Mouse (Mus musculus): ENCODE measurements around the gene Rapgef4. TPM values are rescaled to one million over a fixed set of nuclear protein-coding genes. Genes with fewer than 3 reads are reported as not detected.

Rapgef4 gene
- total RNA-seq, 1 experiment: 3.4 TPM

DNA sequence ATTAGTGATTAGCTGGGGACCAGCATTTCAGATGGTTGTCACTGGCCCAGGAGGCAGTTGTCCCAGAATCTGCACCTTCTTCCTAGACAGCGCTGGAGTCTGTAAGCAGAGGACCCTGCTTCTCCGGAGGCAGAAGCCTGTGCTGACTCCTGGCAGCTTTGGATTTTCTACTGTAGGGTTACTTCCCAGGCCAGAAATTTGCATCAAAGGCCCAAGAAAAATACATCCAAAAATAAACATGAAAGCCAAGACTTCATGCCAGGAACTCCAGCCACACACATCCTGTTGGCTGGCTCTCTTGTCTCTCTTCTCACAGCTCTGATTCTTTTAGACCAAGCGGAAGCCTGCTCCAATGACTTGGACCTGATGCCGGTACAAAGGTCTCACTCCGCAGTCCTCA lies 73.2 kb downstream of the Rapgef4 start:
- H3K4me1 ChIP-seq (ENCODE audit: control insufficient read depth in 2 of 2, insufficient read depth in 2 of 2, low read length in 2 of 2, poor library complexity in 1 of 2): no peaks in the 10 kb centered on the region
- H3K36me3 ChIP-seq (ENCODE audit: control insufficient read depth, insufficient read depth, low read length, poor library complexity, severe bottlenecking): no peaks in the 10 kb centered on the region
- in situ Hi-C loops (cut with MboI; ENCODE audit: low sequenced_read_pairs in 2 of 2, unreplicated experiment in 2 of 2): no loop called here
- TF ChIP-seq ZC3H11A (IDR thresholded peaks at IDR 0.05; ENCODE audit: borderline replicate concordance, low read depth, low read length) (no peak), ZNF384 (IDR thresholded peaks at IDR 0.05; ENCODE audit: low read depth, low read length) (no peak), HCFC1 (IDR thresholded peaks at IDR 0.05; ENCODE audit: borderline replicate concordance, insufficient read depth, low read length) (no peak), MAFK (IDR thresholded peaks at IDR 0.05; ENCODE audit: insufficient read depth, low read depth, low read length) (no peak), CHD2 (IDR thresholded peaks at IDR 0.05; ENCODE audit: low read depth, low read length) (no peak)
- no peak overlapping the region for H3K9ac ChIP-seq (ENCODE audit: insufficient read depth, low read depth, low read length, poor library complexity, severe bottlenecking)
- no peak overlapping the region for H3K27ac ChIP-seq (ENCODE audit: insufficient read depth, low read depth, low read length, poor library complexity, severe bottlenecking)
- DNase-seq (ENCODE audit: low read depth, low spot score): no peak
- no peak overlapping the region for H3K4me3 ChIP-seq (ENCODE audit: insufficient read depth in 1 of 2, low read depth in 1 of 2, low read length in 2 of 2, poor library complexity in 1 of 2, severe bottlenecking in 1 of 2)
- H3K9me3 ChIP-seq (ENCODE audit: control insufficient read depth, insufficient read depth, low read depth, low read length): no peaks in the 10 kb centered on the region

DNA sequence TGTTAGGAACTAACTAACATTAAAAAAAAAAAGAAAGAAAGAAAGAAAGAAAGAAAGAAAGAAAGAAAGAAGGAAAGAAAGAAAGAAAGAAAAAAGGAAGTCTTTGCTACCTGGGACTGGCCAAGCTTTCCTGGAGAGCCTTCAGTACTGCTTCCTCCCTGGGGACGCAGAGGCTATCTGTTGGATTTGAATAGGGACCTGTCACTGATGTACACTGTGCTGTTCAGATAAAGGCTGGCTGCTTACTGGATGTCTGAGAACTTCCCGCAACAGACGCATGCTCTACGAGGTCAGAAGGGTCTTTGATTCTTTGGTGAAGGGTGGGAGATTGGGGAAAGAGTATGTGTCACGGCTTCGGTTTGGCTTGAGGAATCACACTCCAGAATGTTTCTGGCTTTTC lies 73.7 kb downstream of the Rapgef4 start:
- Histone ChIP-seq H3K9ac (ENCODE audit: insufficient read depth, low read depth, low read length, poor library complexity, severe bottlenecking) (no peak overlapping the region), H3K4me1 (ENCODE audit: control insufficient read depth in 2 of 2, insufficient read depth in 2 of 2, low read length in 2 of 2, poor library complexity in 1 of 2) (no peaks in the 10 kb centered on the region), H3K4me3 (ENCODE audit: insufficient read depth in 1 of 2, low read depth in 1 of 2, low read length in 2 of 2, poor library complexity in 1 of 2, severe bottlenecking in 1 of 2) (no peak overlapping the region), H3K9me3 (ENCODE audit: control insufficient read depth, insufficient read depth, low read depth, low read length) (no peaks in the 10 kb centered on the region), H3K27ac (ENCODE audit: insufficient read depth, low read depth, low read length, poor library complexity, severe bottlenecking) (no peak overlapping the region), H3K36me3 (ENCODE audit: control insufficient read depth, insufficient read depth, low read length, poor library complexity, severe bottlenecking) (no peaks in the 10 kb centered on the region)
- in situ Hi-C loops (cut with MboI; ENCODE audit: low sequenced_read_pairs in 2 of 2, unreplicated experiment in 2 of 2): no loop called here
- no peak for DNase-seq (ENCODE audit: low read depth, low spot score)
- TF ChIP-seq CHD2 (IDR thresholded peaks at IDR 0.05; ENCODE audit: low read depth, low read length) (no peak), ZC3H11A (IDR thresholded peaks at IDR 0.05; ENCODE audit: borderline replicate concordance, low read depth, low read length) (no peak), ZNF384 (IDR thresholded peaks at IDR 0.05; ENCODE audit: low read depth, low read length) (no peak), HCFC1 (IDR thresholded peaks at IDR 0.05; ENCODE audit: borderline replicate concordance, insufficient read depth, low read length) (no peak), MAFK (IDR thresholded peaks at IDR 0.05; ENCODE audit: insufficient read depth, low read depth, low read length) (no peak)

DNA sequence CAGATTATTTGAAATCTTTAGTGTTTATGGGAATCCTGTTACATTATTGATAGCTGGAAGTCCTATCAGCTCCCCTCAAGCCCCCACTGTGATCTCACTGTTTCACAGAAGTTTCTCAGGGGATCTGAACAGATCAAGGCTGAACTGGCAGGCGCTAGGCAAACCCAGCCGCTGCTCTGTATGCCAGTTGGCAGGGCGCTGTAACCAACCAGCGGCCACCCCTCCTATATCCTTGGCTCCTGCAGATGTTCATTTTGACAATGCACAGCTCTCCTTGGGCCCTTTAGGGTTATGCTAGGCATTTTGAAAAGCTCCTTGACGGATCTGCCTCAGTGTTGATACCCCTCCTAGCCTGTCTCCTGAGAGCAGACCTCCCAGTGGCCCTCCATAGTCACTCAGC lies 74.4 kb downstream of the Rapgef4 start:
- no peak for DNase-seq (ENCODE audit: low read depth, low spot score)
- Histone ChIP-seq H3K36me3 (ENCODE audit: control insufficient read depth, insufficient read depth, low read length, poor library complexity, severe bottlenecking) (no peaks in the 10 kb centered on the region), H3K9ac (ENCODE audit: insufficient read depth, low read depth, low read length, poor library complexity, severe bottlenecking) (no peak overlapping the region), H3K4me3 (ENCODE audit: insufficient read depth in 1 of 2, low read depth in 1 of 2, low read length in 2 of 2, poor library complexity in 1 of 2, severe bottlenecking in 1 of 2) (no peak overlapping the region), H3K9me3 (ENCODE audit: control insufficient read depth, insufficient read depth, low read depth, low read length) (no peaks in the 10 kb centered on the region), H3K27ac (ENCODE audit: insufficient read depth, low read depth, low read length, poor library complexity, severe bottlenecking) (no peak overlapping the region), H3K4me1 (ENCODE audit: control insufficient read depth in 2 of 2, insufficient read depth in 2 of 2, low read length in 2 of 2, poor library complexity in 1 of 2) (no peaks in the 10 kb centered on the region)
- in situ Hi-C loops (cut with MboI; ENCODE audit: low sequenced_read_pairs in 2 of 2, unreplicated experiment in 2 of 2): no loop called here
- TF ChIP-seq CHD2 (IDR thresholded peaks at IDR 0.05; ENCODE audit: low read depth, low read length): no peak
- TF ChIP-seq ZNF384 (IDR thresholded peaks at IDR 0.05; ENCODE audit: low read depth, low read length): no peak
- no peak for TF ChIP-seq ZC3H11A (IDR thresholded peaks at IDR 0.05; ENCODE audit: borderline replicate concordance, low read depth, low read length)
- TF ChIP-seq MAFK (IDR thresholded peaks at IDR 0.05; ENCODE audit: insufficient read depth, low read depth, low read length): no peak
- no peak for TF ChIP-seq HCFC1 (IDR thresholded peaks at IDR 0.05; ENCODE audit: borderline replicate concordance, insufficient read depth, low read length)

GRCm38 (mm10) chr2:72056081-72056874 lies 75.2 kb downstream of the Rapgef4 start:
- Histone ChIP-seq H3K9ac (ENCODE audit: insufficient read depth, low read depth, low read length, poor library complexity, severe bottlenecking) (no peak overlapping the region), H3K9me3 (ENCODE audit: control insufficient read depth, insufficient read depth, low read depth, low read length) (no peaks in the 10 kb centered on the region), H3K27ac (ENCODE audit: insufficient read depth, low read depth, low read length, poor library complexity, severe bottlenecking) (no peak overlapping the region), H3K36me3 (ENCODE audit: control insufficient read depth, insufficient read depth, low read length, poor library complexity, severe bottlenecking) (no peaks in the 10 kb centered on the region), H3K4me3 (ENCODE audit: insufficient read depth in 1 of 2, low read depth in 1 of 2, low read length in 2 of 2, poor library complexity in 1 of 2, severe bottlenecking in 1 of 2) (no peak overlapping the region), H3K4me1 (ENCODE audit: control insufficient read depth in 2 of 2, insufficient read depth in 2 of 2, low read length in 2 of 2, poor library complexity in 1 of 2) (no peaks in the 10 kb centered on the region)
- TF ChIP-seq ZC3H11A (IDR thresholded peaks at IDR 0.05; ENCODE audit: borderline replicate concordance, low read depth, low read length): no peak
- no peak for TF ChIP-seq CHD2 (IDR thresholded peaks at IDR 0.05; ENCODE audit: low read depth, low read length)
- no peak for TF ChIP-seq ZNF384 (IDR thresholded peaks at IDR 0.05; ENCODE audit: low read depth, low read length)
- no peak for TF ChIP-seq MAFK (IDR thresholded peaks at IDR 0.05; ENCODE audit: insufficient read depth, low read depth, low read length)
- in situ Hi-C loops (cut with MboI; ENCODE audit: low sequenced_read_pairs in 2 of 2, unreplicated experiment in 2 of 2): no loop called here
- DNase-seq (ENCODE audit: low read depth, low spot score): no peak

Measured in ES-E14 (cell line).